Mouse (Mus musculus) ZHBTc4 (cell line): Measurements from ENCODE around the gene Pcdh15.

Experiments used
- DNase-seq: peaks from one replicate; pipeline ENCODE4 v3.0.0-alpha.2; 2011; ENCODE audit warnings: low read depth, low spot score

Pcdh15 gene

GRCm38 (mm10) chr10:73938989-73939388 lies 839.8 kb downstream of the Pcdh15 start:
- DNase-seq = no peak

- no peak for DNase-seq
These were observed 848.7 kb downstream of the Pcdh15 start for GRCm38 (mm10) chr10:73947799-73948198.

- DNase-seq = no peak
These were observed 854.2 kb downstream of the Pcdh15 start for GRCm38 (mm10) chr10:73953362-73953761.

- DNase-seq = no peak
These were observed 884.9 kb downstream of the Pcdh15 start for GRCm38 (mm10) chr10:73984057-73984456.

- DNase-seq = no peak
These were observed 909.7 kb downstream of the Pcdh15 start for GRCm38 (mm10) chr10:74008836-74009235.

GRCm38 (mm10) chr10:74023091-74023490 lies 923.9 kb downstream of the Pcdh15 start:
- DNase-seq = no peak

GRCm38 (mm10) chr10:74053059-74053458 lies 953.9 kb downstream of the Pcdh15 start:
- peak; percentile 11 for DNase-seq

GRCm38 (mm10) chr10:74086653-74087052 lies 987.5 kb downstream of the Pcdh15 start:
- DNase-seq = no peak

GRCm38 (mm10) chr10:74098296-74098695 lies 999.2 kb downstream of the Pcdh15 start:
- DNase-seq = no peak

GRCm38 (mm10) chr10:74114107-74114506 lies 1015.0 kb downstream of the Pcdh15 start:
- no peak for DNase-seq

- DNase-seq = no peak
These were observed 1017.7 kb downstream of the Pcdh15 start for GRCm38 (mm10) chr10:74116817-74117216.

- no peak for DNase-seq
These were observed 1024.3 kb downstream of the Pcdh15 start for GRCm38 (mm10) chr10:74123421-74123820.

GRCm38 (mm10) chr10:74129192-74129591 lies 1030.0 kb downstream of the Pcdh15 start:
- no peak for DNase-seq

- no peak for DNase-seq
These were observed 1030.5 kb downstream of the Pcdh15 start for GRCm38 (mm10) chr10:74129665-74130064.

GRCm38 (mm10) chr10:74130805-74131204 lies 1031.7 kb downstream of the Pcdh15 start:
- DNase-seq = no peak

- DNase-seq = no peak
These were observed 1048.8 kb downstream of the Pcdh15 start for GRCm38 (mm10) chr10:74147966-74148365.

GRCm38 (mm10) chr10:74181921-74182320 lies 1082.8 kb downstream of the Pcdh15 start:
- DNase-seq = no peak

GRCm38 (mm10) chr10:74203650-74204049 lies 1104.5 kb downstream of the Pcdh15 start:
- peak; percentile 6 for DNase-seq

- peak; percentile 6 for DNase-seq
These were observed 1118.1 kb downstream of the Pcdh15 start for GRCm38 (mm10) chr10:74217268-74217667.

- DNase-seq = no peak
These were observed 1121.3 kb downstream of the Pcdh15 start for GRCm38 (mm10) chr10:74220439-74220838.

GRCm38 (mm10) chr10:74257716-74258446 lies 1158.7 kb downstream of the Pcdh15 start:
- peak; percentile 20 for DNase-seq

- no peak for DNase-seq
These were observed 1159.5 kb downstream of the Pcdh15 start for GRCm38 (mm10) chr10:74258639-74259038.

GRCm38 (mm10) chr10:74269637-74270269 lies 1170.6 kb downstream of the Pcdh15 start:
- no peak for DNase-seq
